Mouse (Mus musculus): ENCODE data around the gene Clic3. TPM values are rescaled to one million over a fixed set of nuclear protein-coding genes. Genes with fewer than 3 reads are reported as not detected.

Gene Clic3
- polyA plus RNA-seq, 1 experiment from 2014 or later = 0.60 TPM

GRCm38 (mm10) chr2:25429435-25430180 is 27.0 kb upstream of the Clic3 start:
- WGBS = 73% methylated on average over 5 of the region's 5 CpGs
- Histone ChIP-seq H3K4me3 (peak overlapping the region; percentile 86), H3K27ac (replicated peaks) (peak overlapping the region; percentile 88; the same call in 1 of the 2 replicates), H3K36me3 (replicated peaks) (peaks cover 4% of the 10 kb centered on the region; the same call in 1 of the 2 replicates), H3K27me3 (replicated peaks; ENCODE audit: low read depth, poor library complexity, severe bottlenecking) (peaks cover 56% of the 10 kb centered on the region), H3K9me3 (no peaks in the 10 kb centered on the region), H3K4me1 (peaks cover 41% of the 10 kb centered on the region)
- DNase-seq (ENCODE audit: low spot score) = no peak

GRCm38 (mm10) chr2:25430395-25431233 is 26.0 kb upstream of the Clic3 start:
- no peak for DNase-seq (ENCODE audit: low spot score)
- no peaks in the 10 kb centered on the region for H3K9me3 ChIP-seq
- WGBS = 66% methylated on average over 17 of the region's 17 CpGs
- peaks cover 41% of the 10 kb centered on the region for H3K4me1 ChIP-seq
- peaks cover 46% of the 10 kb centered on the region for H3K27me3 ChIP-seq (replicated peaks; ENCODE audit: low read depth, poor library complexity, severe bottlenecking)
- peak overlapping the region; percentile 9; the same call in 1 of the 2 replicates for H3K4me3 ChIP-seq
- peaks cover 8% of the 10 kb centered on the region; the same call in 1 of the 2 replicates for H3K36me3 ChIP-seq (replicated peaks)
- H3K27ac ChIP-seq (replicated peaks) = peak overlapping the region; percentile 15; the same call in 1 of the 2 replicates

- no peak overlapping the region for H3K27ac ChIP-seq (replicated peaks)
- H3K27me3 ChIP-seq (replicated peaks; ENCODE audit: low read depth, poor library complexity, severe bottlenecking) = peaks cover 39% of the 10 kb centered on the region
- H3K36me3 ChIP-seq (replicated peaks) = peaks cover 8% of the 10 kb centered on the region; the same call in 1 of the 2 replicates
- H3K9me3 ChIP-seq = no peaks in the 10 kb centered on the region
- H3K4me1 ChIP-seq = peaks cover 41% of the 10 kb centered on the region
- no peak for DNase-seq (ENCODE audit: low spot score)
- 52% methylated on average over 6 of the region's 6 CpGs for WGBS
- H3K4me3 ChIP-seq = no peak overlapping the region
Measured at GRCm38 (mm10) chr2:25431308-25431855, 25.3 kb upstream of the Clic3 start.

GRCm38 (mm10) chr2:25432326-25433098 is 24.1 kb upstream of the Clic3 start:
- Histone ChIP-seq H3K27me3 (replicated peaks; ENCODE audit: low read depth, poor library complexity, severe bottlenecking) (peaks cover 33% of the 10 kb centered on the region), H3K4me3 (no peak overlapping the region), H3K9me3 (no peaks in the 10 kb centered on the region), H3K27ac (replicated peaks) (no peak overlapping the region), H3K4me1 (peaks cover 41% of the 10 kb centered on the region), H3K36me3 (replicated peaks) (peaks cover 12% of the 10 kb centered on the region; the same call in 1 of the 2 replicates)
- no peak for DNase-seq (ENCODE audit: low spot score)
- WGBS = 77% methylated on average over 11 of the region's 11 CpGs

GRCm38 (mm10) chr2:25433101-25433500 is 23.5 kb upstream of the Clic3 start:
- Histone ChIP-seq H3K27ac (replicated peaks) (no peak overlapping the region), H3K9me3 (no peaks in the 10 kb centered on the region), H3K27me3 (replicated peaks; ENCODE audit: low read depth, poor library complexity, severe bottlenecking) (peaks cover 33% of the 10 kb centered on the region), H3K4me3 (no peak overlapping the region), H3K36me3 (replicated peaks) (peaks cover 17% of the 10 kb centered on the region; the same call in 1 of the 2 replicates), H3K4me1 (peaks cover 40% of the 10 kb centered on the region)
- 89% methylated on average over 17 of the region's 17 CpGs for WGBS
- DNase-seq (ENCODE audit: low spot score) = no peak

GRCm38 (mm10) chr2:25434292-25434691 is 22.3 kb upstream of the Clic3 start:
- Histone ChIP-seq H3K4me1 (peaks cover 32% of the 10 kb centered on the region), H3K4me3 (no peak overlapping the region), H3K27me3 (replicated peaks; ENCODE audit: low read depth, poor library complexity, severe bottlenecking) (peaks cover 27% of the 10 kb centered on the region), H3K9me3 (no peaks in the 10 kb centered on the region), H3K36me3 (replicated peaks) (peaks cover 28% of the 10 kb centered on the region), H3K27ac (replicated peaks) (no peak overlapping the region)
- no peak for DNase-seq (ENCODE audit: low spot score)
- WGBS = 92% methylated on average over 8 of the region's 8 CpGs

- H3K4me3 ChIP-seq = no peak overlapping the region
- H3K4me1 ChIP-seq = peaks cover 16% of the 10 kb centered on the region; the same call in 1 of the 2 replicates
- WGBS = 95% methylated on average over 10 of the region's 10 CpGs
- peaks cover 34% of the 10 kb centered on the region for H3K36me3 ChIP-seq (replicated peaks)
- H3K9me3 ChIP-seq = no peaks in the 10 kb centered on the region
- no peak overlapping the region for H3K27ac ChIP-seq (replicated peaks)
- H3K27me3 ChIP-seq (replicated peaks; ENCODE audit: low read depth, poor library complexity, severe bottlenecking) = peaks cover 7% of the 10 kb centered on the region
- no peak for DNase-seq (ENCODE audit: low spot score)
Measured at GRCm38 (mm10) chr2:25436286-25436820, 20.3 kb upstream of the Clic3 start.

GRCm38 (mm10) chr2:25441067-25441466 is 15.6 kb upstream of the Clic3 start:
- Histone ChIP-seq H3K27me3 (replicated peaks; ENCODE audit: low read depth, poor library complexity, severe bottlenecking) (no peaks in the 10 kb centered on the region), H3K4me3 (no peak overlapping the region), H3K9me3 (no peaks in the 10 kb centered on the region), H3K4me1 (no peaks in the 10 kb centered on the region), H3K27ac (replicated peaks) (no peak overlapping the region), H3K36me3 (replicated peaks) (peaks cover 66% of the 10 kb centered on the region)
- WGBS = 87% methylated on average over 20 of the region's 20 CpGs
- DNase-seq (ENCODE audit: low spot score) = no peak

- Histone ChIP-seq H3K27me3 (replicated peaks; ENCODE audit: low read depth, poor library complexity, severe bottlenecking) (no peaks in the 10 kb centered on the region), H3K4me1 (no peaks in the 10 kb centered on the region), H3K4me3 (no peak overlapping the region), H3K27ac (replicated peaks) (no peak overlapping the region), H3K36me3 (replicated peaks) (peaks cover 78% of the 10 kb centered on the region), H3K9me3 (no peaks in the 10 kb centered on the region)
- no peak for DNase-seq (ENCODE audit: low spot score)
- WGBS = 91% methylated on average over 14 of the region's 14 CpGs
Measured at GRCm38 (mm10) chr2:25442682-25443081, 14.0 kb upstream of the Clic3 start.

- Histone ChIP-seq H3K27me3 (replicated peaks; ENCODE audit: low read depth, poor library complexity, severe bottlenecking) (no peaks in the 10 kb centered on the region), H3K27ac (replicated peaks) (no peak overlapping the region), H3K9me3 (no peaks in the 10 kb centered on the region), H3K4me1 (no peaks in the 10 kb centered on the region), H3K4me3 (no peak overlapping the region), H3K36me3 (replicated peaks) (peaks cover 22% of the 10 kb centered on the region)
- DNase-seq (ENCODE audit: low spot score) = no peak
- WGBS = 86% methylated on average over 8 of the region's 8 CpGs
Measured at GRCm38 (mm10) chr2:25450853-25451647, 5.6 kb upstream of the Clic3 start.

GRCm38 (mm10) chr2:25452951-25453350 is 3.7 kb upstream of the Clic3 start:
- no peak overlapping the region for H3K4me3 ChIP-seq
- H3K27ac ChIP-seq (replicated peaks) = no peak overlapping the region
- DNase-seq (ENCODE audit: low spot score) = no peak
- H3K4me1 ChIP-seq = peaks cover 4% of the 10 kb centered on the region; the same call in 1 of the 2 replicates
- peaks cover 4% of the 10 kb centered on the region; the same call in 1 of the 2 replicates for H3K36me3 ChIP-seq (replicated peaks)
- no peaks in the 10 kb centered on the region for H3K27me3 ChIP-seq (replicated peaks; ENCODE audit: low read depth, poor library complexity, severe bottlenecking)
- 51% methylated on average over 1 of the region's 1 CpGs for WGBS
- no peaks in the 10 kb centered on the region for H3K9me3 ChIP-seq
